Mouse (Mus musculus) monocyte, adult 5-6 weeks (primary cell): Measurements from ENCODE around the gene Lsamp. TPM values are rescaled to one million over a fixed set of nuclear protein-coding genes. Genes with fewer than 3 reads are reported as not detected.
"Not testable (repeated sequence)": the region's sequence is repeated elsewhere in the genome, so short reads cannot be mapped to it uniquely, and the experiment has no call there.

Source experiments
- ATAC-seq: fragments of 153-309, 156-312 bp; replicated peaks from 2 replicates; pipeline ENCODE4 v1.8.0; 2017; ENCODE audit warnings: mild to moderate bottlenecking; ENCODE audit not compliant: low TSS enrichment, insufficient number of reproducible peaks, severe bottlenecking, poor library complexity, low FRiP score
- total RNA-seq: library from RNA; stranded (forward); fragments of 200-1000, 200-491, 200-594 nt; gene quantifications from 3 replicates; pipeline ENCODE4 v1.2.3, GENCODE M21; 2017

Gene Lsamp
- total RNA-seq, 1 experiment from 2014 or later = not detected

DNA sequence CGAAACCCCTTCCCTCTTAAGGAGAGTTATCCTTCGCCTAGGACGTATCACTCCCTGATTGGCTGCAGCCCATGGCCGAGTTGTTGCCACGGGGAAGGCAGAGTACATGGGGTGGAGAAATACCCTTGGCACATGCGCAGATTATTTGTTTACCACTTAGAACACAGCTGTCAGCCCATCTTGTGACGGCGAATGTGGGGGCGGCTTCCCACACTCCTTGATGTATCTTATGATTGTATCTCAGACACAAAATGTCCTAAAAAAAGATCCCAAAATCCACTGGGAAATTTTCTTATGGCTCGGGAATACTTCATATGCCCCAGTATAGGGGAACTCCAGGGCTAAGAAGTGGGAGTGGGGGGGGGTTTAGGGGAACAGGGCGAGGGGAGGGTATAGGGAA lies 2019.3 kb downstream of the Lsamp start:
- not testable (repeated sequence) for ATAC-seq

DNA sequence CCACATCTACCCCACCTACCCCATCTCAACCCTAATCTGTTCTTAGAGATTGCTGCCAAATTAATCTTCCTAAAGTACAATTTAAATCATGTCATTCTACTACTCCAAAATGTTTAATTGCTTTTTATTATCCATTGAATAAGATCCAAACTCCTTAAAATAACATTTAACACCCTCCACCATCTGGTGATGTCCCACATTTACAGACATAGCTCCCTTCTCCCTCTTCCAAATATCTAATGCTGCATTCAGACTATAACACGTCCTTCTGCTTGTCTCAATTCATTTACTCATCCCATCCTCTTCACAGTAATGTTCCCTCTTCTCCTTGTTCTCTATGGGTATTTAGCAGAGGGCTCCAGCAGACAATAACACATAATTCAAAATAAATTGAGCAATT lies 2020.0 kb downstream of the Lsamp start:
- no peak for ATAC-seq

DNA sequence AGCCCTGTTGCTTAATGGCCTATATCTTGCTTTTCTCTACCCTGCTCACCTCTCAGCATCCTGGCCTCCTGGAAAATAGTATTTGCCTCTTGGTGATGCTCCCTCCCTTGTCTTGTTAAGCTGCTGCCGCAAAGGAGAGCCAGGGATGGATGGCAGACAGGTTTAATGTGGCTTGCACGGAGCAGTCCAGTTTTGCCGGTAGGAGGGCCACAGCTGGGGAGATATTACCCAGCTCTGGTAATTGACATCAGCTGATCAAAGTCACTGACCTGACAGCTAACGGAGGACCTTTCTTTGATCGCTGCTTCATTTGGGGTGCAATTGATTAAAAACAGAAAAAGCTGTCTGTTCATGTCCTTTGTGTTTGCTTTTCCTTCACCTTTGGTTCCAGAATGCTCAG lies 2030.8 kb downstream of the Lsamp start:
- no peak for ATAC-seq

DNA sequence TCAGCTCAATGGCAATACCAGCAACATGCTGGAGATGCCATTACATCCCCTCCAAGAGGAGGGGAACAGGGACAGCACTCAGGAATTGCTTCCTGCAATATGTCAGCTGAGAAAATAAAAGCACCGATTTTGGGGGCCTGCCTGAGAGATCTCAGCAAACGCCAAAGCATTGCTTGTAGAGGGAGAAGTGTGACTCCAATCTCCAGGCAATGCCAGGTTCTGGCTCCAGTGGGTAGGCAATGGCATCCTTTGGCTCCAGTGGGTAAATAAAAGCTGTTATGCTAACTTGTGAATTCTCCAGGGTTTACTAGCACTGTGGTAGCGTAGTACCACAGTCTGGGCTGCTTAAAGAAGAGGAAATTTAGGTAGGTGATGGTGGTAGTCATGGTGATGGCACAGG lies 2031.3 kb downstream of the Lsamp start:
- ATAC-seq = no peak

DNA sequence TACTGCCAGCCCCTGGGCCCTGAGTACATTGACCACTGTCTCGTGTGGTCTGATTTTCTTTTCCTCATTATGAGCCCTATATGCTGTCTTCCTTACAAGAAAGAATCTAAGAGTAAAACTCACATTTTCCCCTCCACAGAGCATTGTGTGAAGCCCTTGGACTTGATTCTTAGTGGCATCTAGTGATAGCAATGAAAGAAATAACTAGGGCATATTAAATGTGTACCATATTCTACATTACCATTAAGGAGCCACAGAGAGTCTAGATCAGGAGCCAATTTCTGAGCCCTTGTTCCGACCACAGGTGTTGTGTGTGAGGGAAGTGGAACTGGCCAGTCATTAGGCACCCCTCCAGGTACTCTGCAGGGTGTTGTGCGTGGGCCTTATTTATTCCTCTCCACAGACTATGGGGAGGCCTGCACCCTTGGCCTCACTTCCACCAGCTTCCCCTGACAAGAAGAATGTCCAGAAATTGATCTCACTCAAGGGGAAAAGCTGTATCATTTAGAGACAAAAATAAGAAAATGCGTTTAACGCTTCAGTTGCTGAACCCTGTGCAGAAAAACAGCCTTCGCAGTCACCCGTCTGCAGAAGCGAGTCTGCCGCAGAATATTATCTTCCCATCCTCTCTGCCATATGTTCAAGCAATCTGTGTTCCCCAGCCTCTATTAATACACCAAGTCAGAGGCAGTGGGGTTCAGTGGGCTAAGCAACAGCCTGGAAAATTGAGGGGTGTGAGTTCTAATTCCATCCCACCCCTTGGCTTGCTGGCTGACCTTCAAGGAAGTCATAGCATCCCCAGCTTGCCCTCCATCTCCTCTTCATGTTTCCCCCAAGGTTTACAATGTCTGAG lies 2032.9 kb downstream of the Lsamp start:
- no peak for ATAC-seq

DNA sequence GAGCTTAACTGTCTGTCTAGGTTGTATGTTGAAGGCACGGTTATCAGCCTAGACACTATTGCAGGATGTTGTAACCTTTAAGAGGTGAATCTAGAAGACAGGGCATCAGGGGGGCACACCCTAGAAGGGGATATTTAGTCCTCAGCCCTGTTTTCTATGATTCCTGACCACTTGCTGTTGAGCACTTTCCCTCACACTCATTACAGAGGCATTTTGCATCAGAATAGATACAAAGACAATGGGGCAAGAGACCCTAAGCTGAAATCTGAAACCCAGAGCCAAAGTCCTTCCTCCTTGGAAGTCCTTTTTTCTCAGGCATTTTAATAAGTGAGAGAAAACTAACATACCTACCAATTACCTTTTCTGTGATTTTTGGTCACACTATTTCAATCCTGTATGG lies 2038.4 kb downstream of the Lsamp start:
- no peak for ATAC-seq

DNA sequence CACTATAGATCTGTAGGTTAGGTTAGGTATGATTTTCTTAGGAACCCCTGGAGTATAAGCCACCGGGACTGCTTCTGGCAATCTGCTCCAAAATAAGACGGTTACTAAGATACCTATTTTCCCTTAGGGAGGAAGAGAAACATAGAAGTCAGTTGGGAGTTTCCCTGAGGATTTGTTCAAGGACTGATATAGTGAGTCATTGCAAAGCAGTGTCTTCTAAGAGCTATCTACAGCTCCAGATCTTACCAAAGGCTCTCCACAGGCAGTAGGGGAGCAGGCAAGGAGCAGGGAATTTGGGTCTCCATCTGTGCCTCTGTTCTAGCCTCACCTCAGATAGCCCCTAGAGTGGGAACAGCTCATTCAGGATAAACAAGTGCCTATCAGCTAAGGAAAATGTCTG lies 2047.9 kb downstream of the Lsamp start:
- no peak for ATAC-seq

DNA sequence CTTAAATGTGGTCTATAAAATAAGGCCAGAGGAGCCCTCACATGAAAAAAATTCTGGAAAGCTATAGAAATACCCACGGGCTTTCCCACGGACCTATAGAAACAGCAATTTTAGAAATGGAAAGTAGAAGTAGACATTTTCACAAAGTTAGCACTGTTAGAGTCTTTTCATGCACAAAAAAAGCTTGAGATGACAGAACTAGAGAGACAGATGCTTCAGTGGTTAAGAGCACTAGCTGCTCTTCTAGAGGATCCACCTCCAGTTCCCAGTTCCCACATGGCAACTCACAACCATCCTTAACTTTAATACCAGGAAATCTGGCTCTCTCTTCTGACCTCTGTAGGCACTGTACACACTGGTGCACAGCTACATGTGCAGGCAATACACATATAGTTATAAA lies 2049.3 kb downstream of the Lsamp start:
- ATAC-seq = no peak

DNA sequence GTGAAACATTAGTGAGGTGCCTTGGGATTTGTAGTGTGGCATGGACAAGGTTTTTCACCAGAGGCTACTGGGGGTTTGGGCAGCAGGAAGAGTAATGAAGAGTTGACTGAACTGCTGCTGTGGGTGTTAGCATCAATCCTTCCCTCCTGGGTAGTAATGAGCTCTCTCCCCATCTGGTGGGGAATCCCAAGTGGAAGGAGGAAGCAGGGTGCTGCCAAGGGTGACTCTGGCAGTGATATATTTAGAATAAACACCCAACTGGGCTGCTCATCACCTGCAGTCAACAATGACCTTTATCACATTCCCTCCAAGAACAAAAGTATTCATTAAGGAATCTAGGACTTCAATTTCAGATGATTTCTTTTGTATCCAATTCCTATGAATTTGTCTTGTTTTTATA lies 2064.0 kb downstream of the Lsamp start:
- no peak for ATAC-seq

DNA sequence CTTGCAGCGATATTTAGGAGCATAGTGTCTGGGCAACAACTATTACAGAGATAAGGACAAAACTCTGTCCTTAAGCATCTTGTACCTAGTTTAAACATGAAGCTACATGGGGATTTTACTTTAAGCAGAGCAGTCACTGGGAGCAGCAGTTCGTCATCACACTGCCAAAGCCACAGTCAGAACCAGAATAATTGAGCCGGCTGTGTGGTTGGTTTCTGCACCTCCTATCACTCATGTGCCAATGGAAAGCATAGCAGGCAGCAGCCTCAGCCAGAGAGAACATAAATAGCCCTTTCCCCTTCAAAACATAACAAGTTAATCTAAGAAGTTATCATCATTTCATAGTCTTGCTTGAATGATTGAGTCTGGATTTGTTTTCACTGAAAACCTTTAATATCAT lies 2075.8 kb downstream of the Lsamp start:
- no peak for ATAC-seq

DNA sequence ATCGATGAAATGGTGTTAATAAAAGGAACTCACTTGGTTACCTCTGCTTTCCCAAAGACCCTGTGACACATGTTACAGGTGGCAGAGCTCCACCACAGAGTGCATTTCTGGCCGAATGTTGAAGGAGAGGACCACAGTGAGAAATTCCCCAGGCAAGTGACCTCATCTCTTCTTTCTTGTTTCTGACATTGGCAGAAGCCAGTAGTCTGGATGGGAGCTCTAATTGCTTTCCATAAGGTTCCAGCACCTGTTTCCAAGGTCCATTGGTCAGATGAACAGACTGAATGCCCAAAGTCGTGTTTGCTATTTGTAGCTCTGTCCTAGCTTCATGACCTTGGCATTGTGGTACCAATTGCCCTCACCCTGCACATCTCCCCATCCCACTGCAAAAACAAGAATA lies 2090.2 kb downstream of the Lsamp start:
- ATAC-seq = no peak

DNA sequence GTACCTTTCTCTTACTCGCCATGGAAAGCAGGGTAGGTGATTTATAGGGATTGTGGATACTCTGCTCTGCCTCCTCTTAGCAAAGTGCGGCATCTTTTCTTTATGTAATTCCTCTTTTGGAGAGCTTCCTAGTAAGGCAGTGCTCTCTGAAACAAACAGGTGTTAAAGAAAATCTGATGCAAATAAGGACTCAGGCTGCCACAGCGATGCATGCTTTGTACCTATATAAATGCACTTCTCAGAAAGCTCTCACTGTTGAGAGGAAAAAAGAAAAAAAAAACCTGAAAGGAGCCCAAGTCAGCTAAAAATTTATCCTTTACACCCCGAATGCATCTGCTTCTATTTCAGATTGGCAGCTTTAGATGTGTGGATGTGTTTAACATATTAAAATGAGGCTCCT lies 2095.4 kb downstream of the Lsamp start:
- no peak for ATAC-seq

DNA sequence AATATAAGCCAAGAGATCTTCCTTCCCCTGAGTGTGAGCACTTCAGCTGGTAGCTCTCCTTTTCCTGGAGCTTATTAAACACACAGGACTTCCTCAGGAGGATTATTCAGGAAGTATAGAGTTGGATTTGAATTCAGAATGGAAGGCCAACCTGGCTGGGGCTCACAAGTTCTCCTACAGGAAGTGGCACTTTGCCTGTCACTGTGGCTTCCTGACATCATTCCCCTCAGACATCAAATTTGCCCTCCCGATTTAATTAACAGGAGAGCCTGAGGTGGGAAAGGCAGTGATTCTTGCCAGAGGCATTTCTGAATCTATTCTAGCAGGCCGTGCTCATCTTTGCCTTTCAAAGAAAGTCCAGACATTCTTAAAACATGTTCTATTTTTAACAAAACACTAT lies 2097.4 kb downstream of the Lsamp start:
- no peak for ATAC-seq

DNA sequence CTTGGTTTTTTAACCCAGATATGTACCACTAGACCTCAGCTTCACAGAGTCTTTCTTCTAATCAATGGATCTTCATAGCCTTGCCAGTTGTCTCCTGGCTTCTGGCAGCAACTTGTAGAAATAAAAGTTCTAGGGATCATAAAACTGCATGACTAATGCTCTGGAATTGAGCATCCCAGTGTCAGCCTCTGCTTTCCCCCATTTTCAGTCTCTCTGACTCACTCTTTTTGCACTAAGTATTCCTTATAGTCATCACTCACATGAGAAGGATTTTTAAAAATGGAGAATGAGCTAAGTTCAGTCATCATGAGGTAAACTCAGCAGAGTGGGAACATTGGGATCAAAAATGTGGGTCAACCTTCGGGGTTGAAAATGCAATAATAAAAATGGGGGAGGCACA lies 2113.3 kb downstream of the Lsamp start:
- no peak for ATAC-seq

DNA sequence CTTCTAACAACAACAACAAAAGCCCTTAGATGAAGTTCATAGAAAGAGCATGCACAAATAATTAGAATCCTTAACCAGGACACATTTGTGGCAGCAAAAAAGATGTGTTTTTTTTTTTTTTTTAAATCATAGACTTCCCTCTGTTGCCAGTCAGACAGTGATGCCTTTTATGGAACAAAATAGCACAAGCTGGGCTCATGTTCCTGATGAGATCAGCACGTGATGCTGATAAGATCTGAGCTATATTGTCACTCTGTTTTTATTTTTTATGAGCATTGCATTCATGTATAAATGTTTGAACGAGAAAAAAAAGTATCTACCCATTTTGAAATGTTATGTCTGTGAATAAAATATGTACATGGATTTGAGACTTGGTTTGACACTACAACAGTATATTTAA lies 2118.0 kb downstream of the Lsamp start:
- ATAC-seq = no peak

DNA sequence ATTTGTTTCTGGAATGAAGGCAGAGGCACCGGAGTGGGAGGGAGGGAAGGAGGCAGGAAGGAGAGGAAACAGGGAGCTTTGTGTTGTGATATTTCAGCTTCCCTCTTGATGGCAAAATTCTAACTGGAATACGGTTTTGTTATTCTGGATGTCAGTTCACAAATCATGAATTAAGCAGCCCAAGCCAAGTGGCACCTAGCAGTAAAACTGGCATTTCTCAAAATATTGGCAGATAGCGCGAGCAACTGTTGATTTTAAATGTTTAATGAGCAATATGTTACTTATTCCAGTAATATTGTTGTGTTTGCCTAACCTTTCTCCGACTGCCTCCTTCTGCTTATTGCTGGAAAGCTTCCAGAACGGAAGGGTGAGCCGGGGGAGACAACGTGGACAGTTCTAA lies 2118.5 kb downstream of the Lsamp start:
- no peak for ATAC-seq

DNA sequence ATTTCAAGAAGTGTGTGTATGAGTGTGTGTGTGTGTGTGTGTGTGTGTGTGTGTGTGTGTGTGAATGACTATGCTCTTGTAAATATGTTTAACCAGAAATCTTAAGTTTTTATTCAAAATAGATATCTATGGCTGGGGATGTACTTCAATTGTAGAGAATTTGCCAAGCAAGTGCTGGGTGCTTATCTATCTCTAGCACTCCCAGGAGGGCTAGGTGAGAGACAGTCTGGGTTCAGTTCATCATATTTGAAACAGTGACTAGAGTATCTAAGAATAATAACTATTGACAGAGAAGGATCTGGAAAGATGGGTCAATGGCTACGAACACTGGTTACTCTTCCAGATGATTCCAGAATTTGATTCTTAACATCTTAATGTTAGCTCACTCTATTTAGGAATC lies 2128.1 kb downstream of the Lsamp start:
- ATAC-seq = no peak

DNA sequence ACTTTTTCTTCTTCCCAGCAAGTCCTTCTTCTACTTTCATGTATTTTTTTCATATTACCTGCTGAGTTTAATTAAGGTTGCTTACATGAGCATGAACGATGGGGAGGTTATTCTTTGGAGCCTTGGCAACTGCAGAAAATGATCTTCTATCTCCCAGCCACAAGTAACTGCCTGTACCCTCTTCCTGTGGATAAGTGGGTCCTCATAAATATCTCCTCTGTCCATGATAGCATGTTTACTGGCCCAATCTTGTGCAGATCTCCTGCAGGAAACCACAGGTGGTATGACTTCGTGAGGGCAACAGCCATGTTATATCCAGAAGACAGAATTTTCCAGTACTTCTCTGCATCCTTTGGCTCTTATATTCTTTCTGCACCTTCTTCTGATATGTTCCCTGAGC lies 2129.1 kb downstream of the Lsamp start:
- ATAC-seq = no peak

DNA sequence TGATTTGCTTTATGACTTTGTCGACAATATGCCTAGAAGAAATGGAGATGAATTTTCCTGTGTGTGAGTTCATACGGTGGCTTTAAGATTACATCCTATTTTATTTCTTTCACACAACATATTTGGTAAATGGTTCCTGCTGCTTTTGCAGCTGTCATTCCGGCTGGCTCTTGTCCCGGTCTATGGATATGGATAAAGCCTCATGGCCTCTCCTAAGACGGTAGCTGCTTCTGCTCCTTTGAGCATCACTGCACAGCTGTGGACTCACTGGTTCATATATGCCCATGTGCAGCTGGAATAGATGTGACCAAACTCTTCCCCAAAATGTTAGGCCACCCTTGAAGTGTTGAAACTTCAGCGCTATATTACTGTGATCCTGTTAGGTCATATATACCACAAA lies 2137.6 kb downstream of the Lsamp start:
- ATAC-seq = no peak

DNA sequence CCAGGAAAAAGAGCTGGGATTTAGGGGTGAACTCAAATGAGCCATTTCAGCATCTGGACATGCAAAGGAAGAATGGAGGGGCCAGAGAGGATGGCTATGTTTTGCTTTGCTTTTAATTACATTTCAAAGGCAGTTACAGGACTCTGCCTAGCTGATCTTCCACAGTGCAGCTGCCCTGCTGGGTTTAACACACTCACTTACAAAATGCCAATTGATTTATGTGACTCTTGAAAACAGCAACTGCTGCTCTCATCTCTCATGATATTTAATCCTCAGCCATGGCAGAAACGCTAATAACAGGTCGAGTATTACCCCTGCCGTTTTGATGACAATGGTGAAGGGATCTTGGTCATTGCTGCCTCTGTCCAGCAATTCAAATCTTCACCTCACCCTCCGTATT lies 2139.7 kb downstream of the Lsamp start:
- ATAC-seq = no peak

DNA sequence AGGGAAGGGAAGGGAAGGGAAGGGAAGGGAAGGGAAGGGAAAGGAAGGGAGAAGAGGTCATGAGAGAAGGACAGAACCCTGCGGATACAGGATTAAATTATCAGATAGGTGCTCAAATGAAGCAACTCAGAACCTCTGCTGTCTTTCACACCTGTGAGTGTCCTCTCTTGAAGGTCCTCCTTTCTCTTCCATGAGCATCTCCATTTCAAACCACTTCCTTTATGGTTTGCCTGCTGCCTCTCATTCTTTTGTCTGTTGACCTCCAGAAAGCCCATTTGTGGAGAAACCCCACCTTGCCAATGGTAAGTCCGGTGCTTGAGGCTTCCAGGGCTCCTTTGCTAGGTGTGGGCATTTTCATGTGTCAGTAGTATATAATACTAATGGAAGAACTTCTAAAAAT lies 2141.9 kb downstream of the Lsamp start:
- no peak for ATAC-seq
